In genomic region chr14:34200738-34201230, GRCm38 (mm10) we compare ENCODE assay signal across 8 mouse cellular contexts. TPM values are rescaled to one million over a fixed set of nuclear protein-coding genes. Genes with fewer than 3 reads are reported as not detected.
DNase-seq lines count a peak whose midpoint lies in the region; ATAC-seq and TF ChIP-seq lines count a peak whose summit lies in the region.

No protein-coding gene starts in this region.

- WGBS in limb, embryonic 14.5 days = 3% methylated on average over 19 of the region's 19 CpGs
- 1% methylated on average over 19 of the region's 19 CpGs for WGBS in midbrain, postnatal 0 days

- no peaks in the 10 kb centered on the region for H3K36me3 ChIP-seq in limb, embryonic 14.5 days (ENCODE audit: control insufficient read depth, insufficient read depth, low read length)
- H3K36me3 ChIP-seq in midbrain, postnatal 0 days (ENCODE audit: insufficient read depth, low read length) = no peaks in the 10 kb centered on the region

- no peaks in the 10 kb centered on the region; the same call in 1 of the 2 replicates for H3K27me3 ChIP-seq in limb, embryonic 14.5 days (ENCODE audit: control insufficient read depth, insufficient read depth, low read length)
- no peaks in the 10 kb centered on the region for H3K27me3 ChIP-seq in midbrain, postnatal 0 days (ENCODE audit: insufficient read depth, low read length)

- H3K4me3 ChIP-seq in limb, embryonic 14.5 days (replicated peaks; ENCODE audit: low read length) = peak overlapping the region; percentile 68
- H3K4me3 ChIP-seq in midbrain, postnatal 0 days (ENCODE audit: low read depth, low read length) = peak overlapping the region; percentile 53

- peak overlapping the region; percentile 70 for H3K9ac ChIP-seq in limb, embryonic 14.5 days (ENCODE audit: low read depth, low read length, severe bottlenecking)
- H3K9ac ChIP-seq in midbrain, postnatal 0 days (replicated peaks; ENCODE audit: low read length, poor library complexity, severe bottlenecking) = peak overlapping the region; percentile 72

- peak; percentile 79 for ATAC-seq in limb, embryonic 14.5 days (ENCODE audit: low FRiP score, low read depth)
- peak; percentile 85 for ATAC-seq in midbrain, postnatal 0 days (ENCODE audit: low FRiP score)

- no peak overlapping the region for H3K27ac ChIP-seq in limb, embryonic 14.5 days (replicated peaks; ENCODE audit: low read depth, low read length)
- H3K27ac ChIP-seq in midbrain, postnatal 0 days (ENCODE audit: low read depth, low read length) = peak overlapping the region; percentile 84

- peak; percentile 42 for DNase-seq in adrenal gland, adult 2 months
- no peak for DNase-seq in adrenal gland, adult 18-20 months (ENCODE audit: low spot score in 2 of 2)
- peak; percentile 52 for DNase-seq in urinary bladder, postnatal 14 days (ENCODE audit: low spot score)
- no peak for DNase-seq in urinary bladder, postnatal 10 days (ENCODE audit: low spot score)
- peak; percentile 48 for DNase-seq in heart, postnatal 4 days
- DNase-seq in limb, embryonic 14.5 days (ENCODE audit: low spot score) = no peak
- peak; percentile 66 for DNase-seq in midbrain, postnatal 0 days (ENCODE audit: low spot score)
- DNase-seq in natural killer cell, adult 2 months (ENCODE audit: low spot score in 2 of 2) = no peak

- peak; percentile 50 for TF ChIP-seq CTCF in midbrain, postnatal 0 days (IDR thresholded peaks at IDR 0.05)

- peaks cover 15% of the 10 kb centered on the region for H3K4me1 ChIP-seq in limb, embryonic 14.5 days (ENCODE audit: control insufficient read depth, insufficient read depth, low read length)
- peaks cover 12% of the 10 kb centered on the region for H3K4me1 ChIP-seq in midbrain, postnatal 0 days (ENCODE audit: insufficient read depth, low read length)

- no peak for TF ChIP-seq POLR2A in limb, embryonic 14.5 days (IDR thresholded peaks at IDR 0.05; ENCODE audit: borderline replicate concordance, extremely low read depth, insufficient read depth, insufficient read length)

- H3K4me2 ChIP-seq in limb, embryonic 14.5 days (replicated peaks; ENCODE audit: low read depth, low read length, severe bottlenecking) = peak overlapping the region; percentile 95
- H3K4me2 ChIP-seq in midbrain, postnatal 0 days (ENCODE audit: low read depth, low read length, poor library complexity, severe bottlenecking) = peak overlapping the region; percentile 66

- H3K9me3 ChIP-seq in limb, embryonic 14.5 days (ENCODE audit: control insufficient read depth, low read length) = no peaks in the 10 kb centered on the region
- H3K9me3 ChIP-seq in midbrain, postnatal 0 days (ENCODE audit: low read length) = no peaks in the 10 kb centered on the region

RNA-seq across cellular contexts. Expression of gene Gprin2, which starts 0.7 kb away (rescaled TPM):
- 1 to 10 TPM; 1.4 to 2.8 TPM for total RNA-seq in adrenal gland, adult 2 months (2021)
- polyA plus RNA-seq in adrenal gland, adult 2 months (2012; rRNA removed) = 0.85 and 1.3 TPM in 2 replicates
- 1 to 10 TPM in 1 of 2 experiments, under 1 TPM in 1; 0.83 to 1.3 TPM for total RNA-seq in adrenal gland, adult 18-20 months (2021)
- total RNA-seq in heart, postnatal 4 days (2021) = under 1 TPM; 0.25 to 0.29 TPM
- 1.2 and 3.4 TPM in 2 replicates for polyA plus RNA-seq in limb, embryonic 14.5 days (2012; rRNA removed)
- 0.70 and 0.81 TPM in 2 replicates for polyA plus RNA-seq in limb, embryonic 14.5 days (2014; fragmentation: Nextera tagmentation; extraction: Ambion mirVana)
- total RNA-seq in midbrain, postnatal 0 days (2014; rRNA removed) = 44.6 and 49.3 TPM in 2 replicates
- polyA plus RNA-seq in midbrain, postnatal 0 days (2015; fragmentation: Nextera tagmentation; extraction: Ambion mirVana) = 7.2 and 7.7 TPM in 2 replicates

RNA-seq across cellular contexts. Expression of gene Syt15, which starts 18.6 kb away (rescaled TPM):
- total RNA-seq in adrenal gland, adult 2 months (2021) = under 1 TPM; 0.17 to 0.24 TPM
- polyA plus RNA-seq in adrenal gland, adult 2 months (2012; rRNA removed) = 0.52 and 0.85 TPM in 2 replicates
- under 1 TPM; 0.16 to 0.27 TPM for total RNA-seq in adrenal gland, adult 18-20 months (2021)
- total RNA-seq in heart, postnatal 4 days (2021) = 1 to 10 TPM; 1.1 to 1.2 TPM
- polyA plus RNA-seq in limb, embryonic 14.5 days (2012; rRNA removed) = 0.65 and 0.83 TPM in 2 replicates
- polyA plus RNA-seq in limb, embryonic 14.5 days (2014; fragmentation: Nextera tagmentation; extraction: Ambion mirVana) = 0.51 and 0.53 TPM in 2 replicates
- total RNA-seq in midbrain, postnatal 0 days (2014; rRNA removed) = 2.1 and 2.6 TPM in 2 replicates
- polyA plus RNA-seq in midbrain, postnatal 0 days (2015; fragmentation: Nextera tagmentation; extraction: Ambion mirVana) = 0.80 and 0.96 TPM in 2 replicates

RNA-seq across cellular contexts. Expression of gene Npy4r, which starts 48.5 kb away (rescaled TPM):
- under 1 TPM; 0.09 to 0.10 TPM for total RNA-seq in adrenal gland, adult 2 months (2021)
- 0.02 and 0.15 TPM in 2 replicates for polyA plus RNA-seq in adrenal gland, adult 2 months (2012; rRNA removed)
- total RNA-seq in adrenal gland, adult 18-20 months (2021) = under 1 TPM in 1 of 2 experiments, not detected in 1; 0.10 TPM
- not detected for total RNA-seq in heart, postnatal 4 days (2021)
- 0.01 and 0.06 TPM in 2 replicates for polyA plus RNA-seq in limb, embryonic 14.5 days (2012; rRNA removed)
- 0.06 TPM in 1 of 2 replicates, not detected in the other for polyA plus RNA-seq in limb, embryonic 14.5 days (2014; fragmentation: Nextera tagmentation; extraction: Ambion mirVana)
- 0.09 and 0.33 TPM in 2 replicates for total RNA-seq in midbrain, postnatal 0 days (2014; rRNA removed)
- 0.10 and 0.21 TPM in 2 replicates for polyA plus RNA-seq in midbrain, postnatal 0 days (2015; fragmentation: Nextera tagmentation; extraction: Ambion mirVana)

Comparison
In these comparisons a context has a peak if more than half of its experiments do, and no peak if none do; other contexts are left out.
1. DNase-seq: peak in adrenal gland, adult 2 months (single experiment), urinary bladder, postnatal 14 days (single experiment), heart, postnatal 4 days (single experiment) and midbrain, postnatal 0 days (single experiment); none in adrenal gland, adult 18-20 months (0 of 2), urinary bladder, postnatal 10 days (single experiment), limb, embryonic 14.5 days (single experiment) and natural killer cell, adult 2 months (0 of 2).
2. RNA of gene Gprin2, which starts 0.7 kb away (total RNA-seq): 44.6 to 49.3 TPM in midbrain, postnatal 0 days; 1.4 to 2.8 TPM in adrenal gland, adult 2 months, 0.83 to 1.3 TPM in adrenal gland, adult 18-20 months and 0.25 to 0.29 TPM in heart, postnatal 4 days; every median in the first group is over 10 times any median in the second.